In the genomic region with DNA sequence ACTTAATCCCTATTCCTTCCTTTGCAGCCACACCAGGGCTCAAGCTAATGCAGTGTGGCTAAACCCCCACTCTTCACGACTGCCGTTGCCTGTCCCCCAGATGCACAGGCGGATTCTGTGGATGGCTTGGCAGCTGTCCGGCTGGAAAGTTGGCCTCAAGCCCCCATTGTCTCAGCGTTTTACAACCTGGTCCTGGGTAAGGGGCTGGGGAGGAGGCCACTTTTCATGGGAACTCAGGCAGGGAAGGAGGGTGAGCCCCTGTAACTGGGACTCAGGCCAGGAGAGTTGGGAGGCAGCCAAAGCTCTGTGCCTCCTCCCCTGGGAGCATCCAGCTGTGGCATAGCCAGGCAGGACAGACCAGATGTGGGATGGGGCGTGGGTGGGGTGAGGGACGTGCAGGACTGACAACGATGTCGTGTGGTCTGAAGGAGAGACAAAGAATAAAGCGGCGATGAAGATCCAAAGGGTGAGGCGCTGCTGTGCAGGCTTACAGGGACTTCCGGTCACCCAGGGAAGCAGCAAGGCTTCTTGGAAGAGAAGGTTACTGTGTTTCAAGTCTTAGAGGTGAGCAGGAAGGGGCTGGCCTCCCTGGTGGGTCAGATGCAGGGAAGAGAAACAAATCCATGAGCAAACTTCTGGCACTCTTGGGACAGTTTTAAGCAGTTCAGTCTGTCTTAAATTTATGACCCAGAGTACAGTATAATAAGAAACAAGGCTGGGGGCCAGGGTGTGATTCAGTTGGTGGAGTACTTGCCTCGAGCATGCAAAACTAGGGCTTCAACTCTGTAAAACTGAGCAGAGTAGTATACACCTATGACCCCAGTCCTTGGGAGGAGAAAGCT, we compare ENCODE assay signal across 8 mouse cellular contexts. TPM values are rescaled to one million over a fixed set of nuclear protein-coding genes. Genes with fewer than 3 reads are reported as not detected.
DNase-seq lines count a peak whose midpoint lies in the region; ATAC-seq lines count a peak whose summit lies in the region.

No protein-coding gene starts in this region.

- 34% methylated on average over 14 of the region's 14 CpGs for WGBS in hindbrain, embryonic 15.5 days
- 63% methylated on average over 14 of the region's 14 CpGs for WGBS in limb, embryonic 11.5 days
- 23% methylated on average over 14 of the region's 14 CpGs for WGBS in neural tube, embryonic 15.5 days

- ATAC-seq in hindbrain, embryonic 15.5 days (ENCODE audit: low FRiP score, low read depth): peak; percentile 78
- ATAC-seq in limb, embryonic 11.5 days (ENCODE audit: insufficient number of reproducible peaks, low FRiP score, low TSS enrichment, low read depth): no peak
- peak; percentile 72 for ATAC-seq in neural tube, embryonic 15.5 days (ENCODE audit: low FRiP score)

- no peak overlapping the region for H3K9ac ChIP-seq in hindbrain, embryonic 15.5 days
- peak overlapping the region; percentile 5; the same call in 1 of the 2 replicates for H3K9ac ChIP-seq in limb, embryonic 11.5 days (ENCODE audit: low read length)
- H3K9ac ChIP-seq in neural tube, embryonic 15.5 days (replicated peaks): no peak overlapping the region

- no peaks in the 10 kb centered on the region for H3K36me3 ChIP-seq in hindbrain, embryonic 15.5 days
- no peaks in the 10 kb centered on the region for H3K36me3 ChIP-seq in limb, embryonic 11.5 days (ENCODE audit: control insufficient read depth, insufficient read depth, low read length)
- H3K36me3 ChIP-seq in neural tube, embryonic 15.5 days: no peaks in the 10 kb centered on the region

- no peaks in the 10 kb centered on the region for H3K27me3 ChIP-seq in hindbrain, embryonic 15.5 days
- H3K27me3 ChIP-seq in limb, embryonic 11.5 days (ENCODE audit: control insufficient read depth, insufficient read depth, low read length): no peaks in the 10 kb centered on the region
- no peaks in the 10 kb centered on the region for H3K27me3 ChIP-seq in neural tube, embryonic 15.5 days (replicated peaks)

- peaks cover 9% of the 10 kb centered on the region for H3K4me1 ChIP-seq in hindbrain, embryonic 15.5 days (replicated peaks)
- H3K4me1 ChIP-seq in limb, embryonic 11.5 days (ENCODE audit: control insufficient read depth, insufficient read depth, low read length): peaks cover 10% of the 10 kb centered on the region; the same call in 1 of the 2 replicates
- H3K4me1 ChIP-seq in neural tube, embryonic 15.5 days: peaks cover 20% of the 10 kb centered on the region

- no peak overlapping the region for H3K4me2 ChIP-seq in hindbrain, embryonic 15.5 days
- H3K4me2 ChIP-seq in limb, embryonic 11.5 days (ENCODE audit: low read depth, severe bottlenecking): no peak overlapping the region
- H3K4me2 ChIP-seq in neural tube, embryonic 15.5 days: peak overlapping the region; percentile 5; the same call in 1 of the 2 replicates

- DNase-seq in 3134 (ENCODE audit: extremely low read depth, insufficient read length, low spot score): peak; percentile 63
- peak; percentile 40 to 63 for DNase-seq in adrenal gland, adult (ENCODE audit: inconsistent age in 2 of 2, low spot score in 1 of 2)
- DNase-seq in gastrocnemius, postnatal 10 days: peak; percentile 82
- DNase-seq in limb, embryonic 11.5 days (ENCODE audit: low spot score): no peak
- DNase-seq in frontal cortex, postnatal 25 days (ENCODE audit: low spot score in 2 of 2): no peak
- DNase-seq in frontal cortex, postnatal 14 days (ENCODE audit: low spot score in 2 of 2): no peak

- peak overlapping the region; percentile 75 for H3K27ac ChIP-seq in hindbrain, embryonic 15.5 days (replicated peaks)
- H3K27ac ChIP-seq in limb, embryonic 11.5 days (replicated peaks; ENCODE audit: low read depth, low read length): no peak overlapping the region
- peak overlapping the region; percentile 72 for H3K27ac ChIP-seq in neural tube, embryonic 15.5 days (replicated peaks)

- H3K9me3 ChIP-seq in hindbrain, embryonic 15.5 days: no peaks in the 10 kb centered on the region
- no peaks in the 10 kb centered on the region for H3K9me3 ChIP-seq in limb, embryonic 11.5 days (ENCODE audit: control insufficient read depth, low read length)
- H3K9me3 ChIP-seq in neural tube, embryonic 15.5 days (replicated peaks): no peaks in the 10 kb centered on the region

- H3K4me3 ChIP-seq in hindbrain, embryonic 15.5 days: no peak overlapping the region
- no peak overlapping the region for H3K4me3 ChIP-seq in limb, embryonic 11.5 days (ENCODE audit: low read depth, low read length)
- no peak overlapping the region for H3K4me3 ChIP-seq in neural tube, embryonic 15.5 days (replicated peaks)

RNA-seq across cellular contexts. Expression of a gene that starts 43.8 kb away (rescaled TPM):
- total RNA-seq in gastrocnemius, postnatal 10 days (2021): 10 to 100 TPM; 44.3 to 56.9 TPM
- 70.7 and 79.3 TPM in 2 replicates for polyA plus RNA-seq in hindbrain, embryonic 15.5 days (2015; fragmentation: Nextera tagmentation; extraction: Ambion mirVana)
- polyA plus RNA-seq in limb, embryonic 11.5 days (2014; fragmentation: Nextera tagmentation; extraction: Ambion mirVana): 53.9 and 56.4 TPM in 2 replicates
- 51.5 and 62.4 TPM in 2 replicates for polyA plus RNA-seq in neural tube, embryonic 15.5 days (2015; fragmentation: Nextera tagmentation; extraction: Ambion mirVana)

RNA-seq across cellular contexts. Expression of a gene that starts 51.2 kb away (rescaled TPM):
- total RNA-seq in gastrocnemius, postnatal 10 days (2021): 10 to 100 TPM; 13.2 to 17.0 TPM
- 6.8 and 7.8 TPM in 2 replicates for polyA plus RNA-seq in hindbrain, embryonic 15.5 days (2015; fragmentation: Nextera tagmentation; extraction: Ambion mirVana)
- 5.3 and 6.0 TPM in 2 replicates for polyA plus RNA-seq in limb, embryonic 11.5 days (2014; fragmentation: Nextera tagmentation; extraction: Ambion mirVana)
- polyA plus RNA-seq in neural tube, embryonic 15.5 days (2015; fragmentation: Nextera tagmentation; extraction: Ambion mirVana): 7.4 and 14.2 TPM in 2 replicates

Comparison
In these comparisons a context has a peak if more than half of its experiments do, and no peak if none do; other contexts are left out.
1. DNase-seq: peak in 3134 (single experiment), adrenal gland, adult (2 of 2) and gastrocnemius, postnatal 10 days (single experiment); none in limb, embryonic 11.5 days (single experiment), frontal cortex, postnatal 25 days (0 of 2) and frontal cortex, postnatal 14 days (0 of 2).